Mouse (Mus musculus) heart, adult 2 months (tissue): Measurements from ENCODE around the gene Galm. TPM values are rescaled to one million over a fixed set of nuclear protein-coding genes. Genes with fewer than 3 reads are reported as not detected.
A peak's percentile ranks its signal among the peaks of the same experiment; 100 is the strongest.

ENCODE experiments used
- DNase-seq, 2 experiments: peaks; one replicate each; pipeline ENCODE4 v3.0.0; 2021
- H3K27ac ChIP-seq: fragments of 200-600 bp; 2 replicates; pipeline ENCODE4 v1.8.1; 2022
- H3K27me3 ChIP-seq: fragments of 200-500 bp; 2 replicates; pipeline ENCODE4 v1.6.1; 2012; ENCODE audit warnings: mild to moderate bottlenecking, low read length, inconsistent platforms, mixed read lengths; ENCODE audit not compliant: control insufficient read depth, insufficient read depth
- H3K36me3 ChIP-seq: fragments of 200-500 bp; 2 replicates; pipeline ENCODE4 v1.6.1; 2012; ENCODE audit warnings: low read length, inconsistent platforms; ENCODE audit not compliant: control insufficient read depth, insufficient read depth
- H3K4me1 ChIP-seq: fragments of 200-500 bp; 2 replicates; pipeline ENCODE4 v1.6.1; 2011; ENCODE audit warnings: low read length; ENCODE audit not compliant: control insufficient read depth, insufficient read depth
- H3K4me3 ChIP-seq: fragments of 200-600 bp; 2 replicates; pipeline ENCODE4 v1.8.1; 2022
- H3K79me2 ChIP-seq: fragments of 200-500 bp; replicated peaks from 2 replicates; pipeline ENCODE4 v1.6.1; 2012; ENCODE audit warnings: mild to moderate bottlenecking, inconsistent platforms, low read length, moderate library complexity, mixed read lengths; ENCODE audit not compliant: control insufficient read depth, insufficient read depth
- H3K9ac ChIP-seq: fragments of 200-500 bp; 2 replicates; pipeline ENCODE4 v1.6.1; 2012; ENCODE audit warnings: low read depth, mild to moderate bottlenecking, control low read depth, inconsistent platforms, low read length, mixed read lengths
- CTCF ChIP-seq: fragments of 200-600 bp; IDR thresholded peaks from 2 replicates; pipeline ENCODE4 v1.8.1; 2022; ENCODE audit warnings: antibody characterized with exemption, mild to moderate bottlenecking, moderate library complexity
- EP300 ChIP-seq: fragments of 200-500 bp; IDR thresholded peaks from 2 replicates; pipeline ENCODE4 v1.6.1; 2011; ENCODE audit warnings: low read depth, low read length, control low read depth; ENCODE audit not compliant: insufficient read depth
- POLR2A ChIP-seq: fragments of 200-500 bp; IDR thresholded peaks from 2 replicates; pipeline ENCODE4 v1.6.1; 2011; ENCODE audit warnings: mild to moderate bottlenecking, low read depth, low read length, control low read depth; ENCODE audit not compliant: insufficient read depth
- WGBS: fragments of 180-500 bp; shearing (Covaris S2); methylation state at CpG from one replicate; pipeline ENCODE4 v1.1.7; 2018; 5-methylcytosine and 5-hydroxymethylcytosine counted together
- intact Hi-C: fragments of 180-260 bp; cut with DNase I; formaldehyde crosslinking; loops from one replicate; pipeline ENCODE4 v1.15.1; 2025
- polyA plus RNA-seq: library from polyadenylated mRNA; depleted of rRNA; stranded (reverse); fragments of >200 nt; gene quantifications from 2 replicates; pipeline ENCODE4 v1.2.3, GENCODE M21; 2012
- total RNA-seq, 2 experiments: library from RNA; stranded (reverse); gene quantifications; 2 replicates each; pipeline ENCODE4 v1.2.3; 2021

Gene Galm
- total and polyA plus RNA-seq, 3 experiments = 17.9 to 19.8 (median 19.6) TPM

DNA sequence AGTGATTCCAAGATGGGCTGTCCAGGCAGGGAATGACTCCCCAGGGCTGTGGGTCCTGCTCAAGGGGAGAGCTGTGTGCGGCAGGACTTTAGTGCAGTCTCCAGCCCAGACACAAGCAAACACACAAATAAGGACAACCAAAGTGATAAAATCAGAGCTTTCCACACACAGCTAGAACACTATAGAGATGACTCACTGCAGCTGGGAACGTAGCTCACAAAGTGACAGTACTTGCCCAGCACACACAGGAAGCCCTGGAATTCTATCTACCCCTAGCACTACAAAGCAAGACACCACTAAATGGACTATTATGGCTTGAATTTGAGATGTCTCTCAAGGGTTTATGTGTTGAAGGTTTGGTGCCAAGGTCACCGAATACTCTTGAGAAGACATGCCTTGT, 39.1 kb upstream of the Galm start:
- intact Hi-C loops = no loop called here
- DNase-seq = no peak
- 74% methylated on average over 3 of the region's 3 CpGs for WGBS
- Histone ChIP-seq H3K79me2 (no peaks in the 10 kb centered on the region), H3K36me3 (no peaks in the 10 kb centered on the region), H3K27ac (no peak overlapping the region), H3K9ac (no peak overlapping the region), H3K27me3 (no peaks in the 10 kb centered on the region), H3K4me1 (peaks cover 2% of the 10 kb centered on the region; the same call in 1 of the 2 replicates), H3K4me3 (no peak overlapping the region)
- TF ChIP-seq CTCF = no peak
- TF ChIP-seq EP300 = no peak
- TF ChIP-seq POLR2A = no peak

DNA sequence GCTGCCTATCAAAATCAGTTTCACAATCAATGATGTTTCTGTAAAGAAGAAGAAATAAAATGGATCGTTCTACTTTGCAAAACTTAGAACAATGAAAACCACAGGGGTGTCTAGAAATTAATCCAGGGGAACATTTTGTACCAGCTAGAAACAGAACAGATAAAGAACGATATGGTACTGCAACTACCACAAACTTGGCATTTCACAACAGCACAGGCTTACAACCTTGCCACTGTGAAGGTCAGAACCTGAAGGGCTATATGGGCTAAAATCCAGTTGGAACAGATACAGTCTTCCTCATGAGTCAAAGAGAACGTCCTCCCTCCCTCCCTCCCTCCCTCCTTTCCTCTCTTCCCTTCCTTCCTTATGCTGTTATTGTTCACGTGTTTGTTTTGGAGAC, 36.7 kb upstream of the Galm start:
- no peak for TF ChIP-seq EP300
- TF ChIP-seq CTCF = no peak
- TF ChIP-seq POLR2A = no peak

DNA sequence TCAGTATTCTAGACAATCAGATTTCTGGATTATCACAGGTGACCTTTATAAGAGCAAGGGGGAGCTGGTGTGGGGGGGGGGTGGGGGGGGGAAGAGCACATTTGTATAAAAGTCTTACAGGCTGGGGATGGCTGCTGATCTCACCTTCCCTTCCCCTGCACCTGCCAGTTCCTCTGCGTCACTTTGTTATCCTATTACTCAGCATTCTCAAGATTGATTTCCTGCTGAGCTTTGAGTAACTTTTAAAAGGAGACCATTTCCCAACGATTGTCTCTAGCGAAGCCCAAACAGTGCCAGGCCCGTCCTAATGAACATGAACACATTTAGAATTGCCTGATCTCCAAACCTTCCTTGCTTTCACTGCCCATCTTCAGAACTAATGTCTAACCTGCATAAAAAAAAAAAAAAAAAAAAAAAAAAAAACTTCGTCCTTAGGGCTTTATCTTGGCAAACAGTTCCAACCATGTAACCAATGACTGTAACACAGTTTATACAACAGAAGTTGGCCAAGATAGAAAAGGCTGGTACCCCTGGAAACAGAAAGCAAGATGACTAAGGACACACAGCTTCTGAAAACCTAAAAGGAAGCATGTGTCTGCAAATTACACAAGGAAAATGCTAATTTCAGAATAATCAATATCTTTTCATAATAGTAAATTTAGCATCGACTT, 35.3 kb upstream of the Galm start:
- Histone ChIP-seq H3K4me1 (no peaks in the 10 kb centered on the region), H3K4me3 (no peak overlapping the region), H3K79me2 (no peaks in the 10 kb centered on the region), H3K27ac (no peak overlapping the region), H3K27me3 (no peaks in the 10 kb centered on the region), H3K36me3 (no peaks in the 10 kb centered on the region), H3K9ac (no peak overlapping the region)
- 47% methylated on average over 6 of the region's 6 CpGs for WGBS
- TF ChIP-seq EP300 (no peak), POLR2A (no peak), CTCF (no peak)
- intact Hi-C loops = no loop called here
- no peak for DNase-seq

More for the DNA sequence above, 36.7 kb upstream of the Galm start:
- Histone ChIP-seq H3K27ac (no peak overlapping the region), H3K27me3 (no peaks in the 10 kb centered on the region), H3K4me3 (no peak overlapping the region), H3K36me3 (no peaks in the 10 kb centered on the region), H3K79me2 (no peaks in the 10 kb centered on the region), H3K9ac (no peak overlapping the region), H3K4me1 (no peaks in the 10 kb centered on the region)
- no peak for DNase-seq
- intact Hi-C loops = no loop called here
- 24% methylated on average over 4 of the region's 4 CpGs for WGBS

DNA sequence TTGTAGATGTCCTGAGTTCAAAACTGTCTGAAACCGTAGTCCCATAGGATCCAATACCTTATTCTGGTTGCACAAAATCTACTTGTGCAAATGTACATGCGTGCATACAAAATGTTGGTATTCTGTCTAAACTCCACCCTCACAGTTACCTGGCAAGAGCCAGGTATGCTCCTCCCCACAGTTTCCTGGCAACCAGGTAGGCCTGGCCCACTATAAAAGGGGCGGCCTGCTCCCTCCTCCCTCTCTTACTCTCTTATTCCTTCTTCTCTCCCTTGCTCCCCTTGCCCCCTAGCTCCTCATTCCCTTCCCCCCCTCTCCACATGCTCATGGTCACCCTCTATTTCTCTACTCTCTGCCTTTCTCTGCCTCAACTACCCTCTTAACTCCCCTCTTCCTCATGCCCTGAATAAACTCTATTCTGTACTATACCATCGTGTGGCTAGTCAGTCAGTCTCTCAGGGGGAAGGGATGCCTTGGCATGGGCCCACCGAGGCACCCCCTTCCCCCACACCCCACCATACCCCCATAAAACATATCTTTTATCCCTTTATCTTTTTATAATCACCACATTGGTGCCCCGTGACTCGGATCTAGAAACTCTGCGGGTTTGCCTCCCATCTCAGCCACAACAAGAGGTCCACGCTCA, 31.9 kb upstream of the Galm start:
- no peak for TF ChIP-seq POLR2A
- Histone ChIP-seq H3K27ac (no peak overlapping the region), H3K79me2 (no peaks in the 10 kb centered on the region), H3K9ac (no peak overlapping the region), H3K4me3 (no peak overlapping the region), H3K36me3 (no peaks in the 10 kb centered on the region), H3K27me3 (no peaks in the 10 kb centered on the region), H3K4me1 (no peaks in the 10 kb centered on the region)
- WGBS = 91% methylated on average over 9 of the region's 9 CpGs
- DNase-seq = no peak
- intact Hi-C loops = no loop called here

DNA sequence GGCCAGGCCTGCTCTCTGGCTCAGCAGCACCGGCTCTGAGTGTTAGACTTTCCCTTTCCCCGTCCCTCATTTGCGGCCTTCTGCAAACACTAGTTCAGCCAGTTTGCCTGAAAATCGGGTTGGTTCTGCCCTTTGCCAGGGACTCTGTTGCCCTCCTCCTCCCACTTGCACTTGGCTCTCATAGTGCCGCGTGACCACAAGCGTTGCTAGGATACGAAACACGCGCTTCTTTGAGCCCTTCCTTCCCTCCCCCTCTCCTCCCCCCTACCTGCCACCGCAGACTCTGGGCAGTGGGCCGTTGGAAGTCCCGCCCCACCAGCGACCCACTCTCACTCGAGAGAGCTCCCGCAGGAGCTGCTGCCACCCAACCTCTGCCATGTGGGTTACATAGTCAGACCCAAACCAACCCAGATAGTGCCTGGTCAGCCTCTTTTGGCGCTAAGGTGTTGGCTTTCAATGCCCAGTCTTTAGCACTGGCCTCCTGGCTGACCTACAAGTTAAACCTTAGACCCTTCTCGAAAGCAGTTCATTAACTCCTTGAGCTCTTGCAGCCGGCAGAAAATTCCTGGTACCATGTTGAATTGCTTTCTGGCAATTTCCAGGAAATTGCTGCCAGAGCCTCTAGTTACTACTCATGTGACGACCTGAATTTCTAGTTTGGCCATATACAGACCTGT, 31.1 kb upstream of the Galm start:
- WGBS = 22% methylated on average over 20 of the region's 20 CpGs
- no peak overlapping the region for H3K9ac ChIP-seq

DNA sequence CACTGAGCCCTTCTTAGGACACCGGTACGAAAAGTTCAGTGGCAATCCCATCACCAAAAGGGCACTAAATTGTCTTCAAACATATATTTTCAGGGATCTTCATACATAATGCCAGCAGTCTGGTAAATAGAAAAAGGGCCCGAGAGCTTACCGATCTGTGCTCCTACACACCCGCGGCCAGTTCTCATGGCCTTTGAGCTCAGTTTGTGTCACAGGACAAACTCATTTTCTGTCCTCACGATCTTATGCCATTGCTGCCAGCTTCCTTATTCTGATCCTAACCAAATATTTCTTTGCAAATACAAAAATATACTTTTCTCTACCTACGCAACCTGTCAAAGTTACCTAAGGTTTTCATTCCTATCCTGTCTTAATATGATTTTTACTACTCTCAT, 30.6 kb upstream of the Galm start:
- H3K27me3 ChIP-seq = no peaks in the 10 kb centered on the region
- no peak overlapping the region for H3K27ac ChIP-seq
- WGBS = 94% methylated on average over 8 of the region's 8 CpGs
- no peaks in the 10 kb centered on the region for H3K79me2 ChIP-seq
- H3K9ac ChIP-seq = no peak overlapping the region
- no peaks in the 10 kb centered on the region for H3K36me3 ChIP-seq
- no peak overlapping the region for H3K4me3 ChIP-seq
- DNase-seq = no peak
- TF ChIP-seq CTCF (no peak), EP300 (no peak), POLR2A (no peak)
- intact Hi-C loops = no loop called here
- H3K4me1 ChIP-seq = no peaks in the 10 kb centered on the region

More for the DNA sequence above, 31.1 kb upstream of the Galm start:
- Histone ChIP-seq H3K4me3 (no peak overlapping the region; the same call in 1 of the 2 replicates), H3K27ac (no peak overlapping the region), H3K4me1 (no peaks in the 10 kb centered on the region), H3K36me3 (no peaks in the 10 kb centered on the region), H3K79me2 (no peaks in the 10 kb centered on the region), H3K27me3 (no peaks in the 10 kb centered on the region)
- intact Hi-C loops = no loop called here
- DNase-seq = peak; percentile 29 to 51
- no peak for TF ChIP-seq CTCF
- no peak for TF ChIP-seq POLR2A
- TF ChIP-seq EP300 = no peak
